Mouse (Mus musculus): Measurements from ENCODE around the gene Vmn2r84. TPM values are rescaled to one million over a fixed set of nuclear protein-coding genes. Genes with fewer than 3 reads are reported as not detected.
"Not testable (repeated sequence)": the region's sequence is repeated elsewhere in the genome, so short reads cannot be mapped to it uniquely, and the experiment has no call there.

Vmn2r84 gene
- total RNA-seq, 2 experiments from 2014 or later = 0.42 to 0.43 TPM

DNA sequence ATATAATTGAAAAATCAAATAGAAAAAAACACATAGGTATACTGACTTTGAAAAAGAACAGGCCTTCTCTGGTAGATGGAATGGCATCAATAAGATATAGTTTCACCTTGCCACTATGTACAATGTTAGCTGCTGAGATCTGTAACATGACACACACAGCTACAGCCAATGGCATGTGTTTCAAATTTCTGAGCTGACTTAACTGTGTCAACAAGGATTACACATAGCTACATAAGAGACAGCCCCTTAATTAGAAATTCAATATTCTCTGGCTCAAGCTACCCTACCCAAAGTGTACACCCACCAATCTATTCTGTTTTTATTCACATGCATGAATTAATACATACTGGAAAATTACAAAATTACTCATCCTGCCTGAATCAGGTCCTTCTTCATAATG, 25.7 kb downstream of the Vmn2r84 start:
- Histone ChIP-seq H3K4me3 (no peak overlapping the region), H3K27ac (no peak overlapping the region)
- intact Hi-C loops (cut with DNase I) = no loop called here
- no peak for TF ChIP-seq CTCF (IDR thresholded peaks at IDR 0.05)
- DNase-seq (ENCODE audit: extremely low spot score in 1 of 2, low spot score in 2 of 2) = no peak

DNA sequence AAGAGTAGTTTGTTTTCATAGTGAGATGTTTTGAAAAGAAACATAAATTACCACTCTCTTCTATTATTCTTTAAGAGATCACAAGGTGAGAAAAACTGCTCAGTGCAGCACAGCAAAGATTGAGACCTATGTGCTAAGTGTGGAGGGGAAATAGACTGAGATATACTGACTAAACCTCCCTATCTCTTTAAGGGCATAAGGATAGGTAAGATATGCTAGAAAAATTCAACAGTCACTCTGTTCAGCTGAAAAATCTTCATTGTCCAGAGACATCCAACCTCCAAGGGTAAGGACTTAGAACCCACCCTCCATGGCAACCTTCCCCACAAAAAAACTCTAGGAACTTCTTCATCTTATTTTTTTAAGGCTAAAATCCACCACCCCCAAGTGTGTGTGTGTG, 29.4 kb downstream of the Vmn2r84 start:
- Histone ChIP-seq H3K27ac (no peak overlapping the region), H3K4me3 (no peak overlapping the region)
- intact Hi-C loops (cut with DNase I) = no loop called here
- DNase-seq (ENCODE audit: extremely low spot score in 1 of 2, low spot score in 2 of 2) = no peak
- no peak for TF ChIP-seq CTCF (IDR thresholded peaks at IDR 0.05)

DNA sequence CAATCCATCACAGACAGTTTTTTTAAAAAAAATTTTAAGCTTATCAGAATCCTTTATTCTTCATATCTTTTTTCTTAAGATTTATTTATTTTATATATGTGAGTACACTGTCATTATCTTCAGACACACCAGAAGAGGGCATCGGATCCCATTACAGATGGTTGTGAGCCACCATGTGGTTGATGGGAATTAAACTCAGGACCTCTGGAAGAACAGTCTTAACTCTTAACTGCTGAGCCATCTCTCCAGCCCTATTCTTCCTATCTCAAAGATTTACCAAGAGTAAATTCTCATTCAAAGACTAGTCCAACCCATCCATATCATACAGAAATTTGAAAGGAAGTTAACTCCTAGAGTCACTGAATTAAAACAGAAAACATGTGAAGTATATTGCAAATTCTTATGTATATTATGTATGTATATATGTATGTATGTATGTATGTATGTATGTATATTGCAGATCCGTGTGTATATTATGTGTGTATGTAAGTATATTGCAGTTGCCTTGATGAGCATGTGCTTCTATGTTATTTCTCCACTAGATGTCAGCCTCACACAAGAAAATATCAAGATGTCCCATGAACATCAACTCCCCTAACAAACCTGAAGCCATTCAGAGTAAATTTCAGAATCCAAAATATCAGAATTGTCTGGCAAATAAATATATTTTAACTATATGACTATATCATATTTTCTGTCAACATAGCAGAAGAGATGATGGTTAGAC, 30.5 kb downstream of the Vmn2r84 start:
- no peak for DNase-seq (ENCODE audit: extremely low spot score in 1 of 2, low spot score in 2 of 2)
- intact Hi-C loops (cut with DNase I) = no loop called here
- H3K27ac ChIP-seq = no peak overlapping the region

DNA sequence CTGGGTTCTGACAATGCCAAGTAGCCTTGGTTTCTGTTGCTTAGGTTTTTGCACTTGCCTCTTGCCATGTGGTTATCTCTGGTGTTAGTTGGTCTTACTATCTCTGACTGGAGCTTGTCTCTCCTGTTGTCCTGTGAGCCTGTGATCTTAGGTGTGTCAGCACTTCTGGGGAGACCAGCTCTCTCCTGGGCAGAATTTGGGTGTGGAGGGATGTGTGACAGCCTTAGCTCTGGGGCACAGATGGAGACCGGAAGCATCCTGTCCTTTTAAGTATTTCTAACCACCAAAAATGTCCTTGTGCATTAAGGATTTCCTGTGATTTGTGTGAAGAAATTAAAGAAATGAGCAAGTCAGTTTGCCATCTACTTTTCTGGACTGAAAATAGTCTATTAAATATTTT, 50.1 kb downstream of the Vmn2r84 start:
- TF ChIP-seq CTCF (IDR thresholded peaks at IDR 0.05) = no peak
- Histone ChIP-seq H3K4me3 (no peak overlapping the region), H3K27ac (no peak overlapping the region)
- intact Hi-C loops (cut with DNase I) = no loop called here
- no peak for DNase-seq (ENCODE audit: extremely low spot score in 1 of 2, low spot score in 2 of 2)

More for the DNA sequence above, 30.5 kb downstream of the Vmn2r84 start:
- no peak overlapping the region for H3K4me3 ChIP-seq
- TF ChIP-seq CTCF (IDR thresholded peaks at IDR 0.05) = peak; percentile 63

DNA sequence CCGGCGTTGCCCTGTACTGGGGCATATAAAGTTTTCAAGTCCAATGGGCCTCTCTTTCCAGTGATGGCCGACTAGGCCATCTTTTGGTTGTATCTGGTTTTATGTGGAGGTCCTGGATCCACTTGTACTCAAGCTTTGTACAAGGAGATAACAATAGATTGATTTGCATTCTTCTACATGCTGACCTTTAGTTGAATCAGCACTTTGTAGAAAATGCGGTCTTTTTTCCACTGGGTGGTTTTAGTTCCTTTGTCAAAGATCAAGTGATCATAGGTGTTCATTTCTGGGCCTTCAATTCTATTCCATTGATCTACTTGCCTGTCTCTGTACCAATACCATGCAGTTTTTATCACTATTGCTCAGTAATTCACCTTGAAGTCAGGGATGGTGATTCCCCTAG, 54.1 kb downstream of the Vmn2r84 start:
- H3K4me3 ChIP-seq; intact Hi-C loops (cut with DNase I); H3K27ac ChIP-seq: not testable (repeated sequence)

DNA sequence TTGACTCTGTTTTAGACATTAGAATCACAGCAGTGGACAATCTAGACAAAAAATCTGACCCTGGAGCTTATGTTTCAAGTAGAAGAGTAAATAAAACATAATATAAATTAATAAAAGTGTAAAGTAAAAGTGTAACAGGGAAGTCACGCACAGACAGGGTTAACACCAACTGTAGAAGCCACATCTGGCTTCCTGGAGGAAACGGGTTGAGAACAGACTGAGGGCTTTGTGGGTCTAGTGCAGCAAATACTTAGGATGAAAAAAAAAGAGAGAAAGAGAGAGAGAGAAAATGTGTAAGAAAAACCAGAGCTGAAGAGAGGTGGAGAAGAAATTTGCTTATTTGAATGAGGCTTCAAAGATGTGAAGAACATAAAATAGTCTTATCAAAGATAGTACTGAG, 56.6 kb downstream of the Vmn2r84 start:
- no peak for TF ChIP-seq CTCF (IDR thresholded peaks at IDR 0.05)
- intact Hi-C loops (cut with DNase I) = no loop called here
- Histone ChIP-seq H3K27ac (no peak overlapping the region), H3K4me3 (no peak overlapping the region)
- DNase-seq (ENCODE audit: extremely low spot score in 1 of 2, low spot score in 2 of 2) = no peak

More for the DNA sequence above, 54.1 kb downstream of the Vmn2r84 start:
- DNase-seq (ENCODE audit: extremely low spot score in 1 of 2, low spot score in 2 of 2) = not testable (repeated sequence)

DNA sequence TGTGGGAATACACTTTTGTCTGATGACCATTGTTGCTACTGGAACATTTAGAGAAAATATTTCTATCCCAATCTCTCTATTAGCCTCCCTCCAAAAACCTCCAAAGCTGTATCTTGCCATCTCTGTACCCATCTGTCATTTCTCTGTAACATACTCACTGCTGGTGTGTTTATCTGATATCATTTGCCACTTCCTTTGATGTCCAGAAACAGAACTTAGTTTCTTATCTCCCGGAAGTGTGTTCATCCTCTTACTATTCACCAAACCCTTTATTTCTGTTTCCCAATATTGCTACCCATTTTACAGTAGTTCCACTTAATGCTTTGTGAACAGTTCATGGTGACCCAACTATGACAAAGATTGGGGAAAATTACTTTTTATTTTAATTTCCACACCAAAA, 57.7 kb downstream of the Vmn2r84 start:
- intact Hi-C loops (cut with DNase I) = no loop called here
- no peak for DNase-seq (ENCODE audit: extremely low spot score in 1 of 2, low spot score in 2 of 2)
- no peak overlapping the region for H3K4me3 ChIP-seq

DNA sequence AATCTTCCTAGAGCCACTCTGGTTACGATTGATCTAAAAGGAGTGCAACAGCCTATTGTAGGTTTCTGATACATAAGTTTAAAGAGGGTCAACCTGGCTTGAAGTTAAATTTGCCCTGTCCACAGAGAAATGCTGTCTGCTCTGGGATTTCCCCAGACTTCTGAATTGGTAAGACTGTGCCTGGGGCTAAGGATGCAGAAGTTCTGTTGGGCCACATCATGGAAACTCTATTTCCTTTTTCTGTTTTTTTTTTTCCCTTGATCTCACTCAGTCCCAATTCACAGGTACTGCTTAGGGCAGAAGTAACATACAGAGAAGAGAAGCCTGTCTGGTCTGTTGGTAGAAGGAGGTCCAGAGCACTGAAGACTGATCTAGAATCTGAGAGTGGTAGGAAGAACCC, 63.4 kb downstream of the Vmn2r84 start:
- no peak for TF ChIP-seq CTCF (IDR thresholded peaks at IDR 0.05)
- Histone ChIP-seq H3K4me3 (no peak overlapping the region), H3K27ac (no peak overlapping the region)
- intact Hi-C loops (cut with DNase I) = no loop called here
- DNase-seq (ENCODE audit: extremely low spot score in 1 of 2, low spot score in 2 of 2) = no peak

More for the DNA sequence above, 57.7 kb downstream of the Vmn2r84 start:
- TF ChIP-seq CTCF (IDR thresholded peaks at IDR 0.05) = no peak
- H3K27ac ChIP-seq = no peak overlapping the region

Other genes starting within 250 kb of the Vmn2r84 start
- not detected for gene Olfr825, start 227.6 kb downstream of the Vmn2r84 start, total RNA-seq (2021)
- gene Olfr826, start 210.1 kb downstream of the Vmn2r84 start, total RNA-seq (2021) = not detected
- not detected for gene Olfr827, start 179.9 kb downstream of the Vmn2r84 start, total RNA-seq (2021)
- under 1 TPM; 0.27 to 0.30 TPM for gene Neurod4, start 114.1 kb downstream of the Vmn2r84 start, total RNA-seq (2021)
- gene Tespa1, start 71.5 kb downstream of the Vmn2r84 start, total RNA-seq (2021) = 1 to 10 TPM in 1 of 2 experiments, under 1 TPM in 1; 0.96 to 2.2 TPM
- 1 to 10 TPM in 1 of 2 experiments, under 1 TPM in 1; 0.97 to 1.1 TPM for gene Vmn2r85, start 35.4 kb upstream of the Vmn2r84 start, total RNA-seq (2021)
- gene Vmn2r86, start 61.7 kb upstream of the Vmn2r84 start, total RNA-seq (2021) = under 1 TPM; 0.27 to 0.30 TPM
- gene Vmn2r87, start 103.1 kb upstream of the Vmn2r84 start, total RNA-seq (2021) = 1 to 10 TPM; 1.4 to 1.6 TPM

Data from left cerebral cortex, adult 2 months (tissue).